Mouse (Mus musculus): ENCODE measurements around the gene Mpi. TPM values are rescaled to one million over a fixed set of nuclear protein-coding genes. Genes with fewer than 3 reads are reported as not detected.
A peak's percentile ranks its signal among the peaks of the same experiment; 100 is the strongest.

Gene Mpi
- total and polyA plus RNA-seq, 2 experiments = 8.9 to 14.5 TPM

DNA sequence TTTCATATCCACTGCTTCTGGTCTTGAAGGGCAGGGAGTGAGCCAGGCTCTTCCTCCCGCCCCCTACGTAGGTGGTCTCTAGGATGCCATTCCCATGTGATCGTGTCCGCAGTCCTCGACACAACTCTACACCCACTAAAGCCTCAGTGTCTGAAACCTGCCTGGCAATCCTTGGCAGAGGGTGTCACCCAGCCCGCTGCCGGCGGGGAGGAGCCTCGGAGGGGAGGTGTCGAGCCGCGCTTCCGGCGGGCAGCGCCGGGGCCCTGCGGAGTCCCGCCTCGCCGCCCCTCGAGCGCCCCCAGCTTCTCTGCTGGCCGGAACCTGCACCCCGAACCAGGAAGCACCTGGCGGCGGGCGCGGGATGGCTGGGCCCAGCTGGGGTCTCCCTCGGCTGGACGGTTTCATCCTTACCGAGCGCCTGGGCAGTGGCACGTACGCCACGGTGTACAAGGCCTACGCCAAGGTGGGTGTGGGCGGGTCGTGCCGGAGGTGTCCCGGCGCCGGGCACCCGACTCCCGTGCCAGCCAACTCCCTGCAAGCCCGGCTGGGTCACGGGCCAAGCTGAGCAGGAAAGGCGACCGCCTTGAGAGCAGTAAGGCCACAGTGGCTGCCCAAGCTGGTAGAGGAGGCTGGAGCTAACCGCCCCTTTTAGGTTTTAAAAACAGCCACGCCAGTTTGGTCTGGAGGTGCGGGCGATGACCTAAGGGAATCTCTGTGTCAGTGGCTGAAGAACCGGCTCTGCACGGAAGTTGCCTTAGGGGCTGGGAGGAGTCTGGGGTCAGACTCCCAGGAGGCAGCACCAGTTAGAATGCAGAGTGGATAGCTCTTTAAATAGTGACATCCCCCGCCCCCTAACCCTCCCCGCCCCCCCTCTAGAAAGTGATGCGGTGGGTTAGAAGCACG lies 36.9 kb upstream of the Mpi start, which contains the start of gene Ulk3:
TSS of gene Ulk3 (plus strand) at position 229 of the 903 bp plus-strand sequence.
- Histone ChIP-seq H3K27me3 (ENCODE audit: control insufficient read depth, insufficient read depth, low read length) (no peaks in the 10 kb centered on the region), H3K27ac (replicated peaks; ENCODE audit: insufficient read depth, low read depth, low read length) (peak within 1 kb of the TSS; percentile 77), H3K9ac (ENCODE audit: low read depth, low read length) (peak within 1 kb of the TSS; percentile 85), H3K36me3 (ENCODE audit: control insufficient read depth, insufficient read depth, low read length) (no peaks in the 10 kb centered on the region), H3K4me3 (ENCODE audit: insufficient read depth, low read depth, low read length) (peak within 1 kb of the TSS; percentile 85), H3K4me1 (ENCODE audit: control insufficient read depth, insufficient read depth, low read length) (peaks cover 8% of the 10 kb centered on the region), H3K79me2 (ENCODE audit: control insufficient read depth, insufficient read depth, low read length) (no peaks in the 10 kb centered on the region)
- DNase-seq (ENCODE audit: extremely low read depth, low read depth, low spot score) = peak; percentile 69
- peak; percentile 38; the same call in 1 of the 2 replicates for TF ChIP-seq POLR2A (IDR thresholded peaks at IDR 0.05; ENCODE audit: extremely low read depth, insufficient read depth, low read length)
- TF ChIP-seq CTCF (IDR thresholded peaks at IDR 0.05; ENCODE audit: low read depth, low read length) = peak; percentile 15; the same call in 1 of the 2 replicates
- under 1% methylated on average over 58 of the region's 58 CpGs for WGBS

GRCm38 (mm10) chr9:57584991-57585390 lies 32.4 kb upstream of the Mpi start:
- TF ChIP-seq CTCF (IDR thresholded peaks at IDR 0.05; ENCODE audit: low read depth, low read length) = no peak
- TF ChIP-seq POLR2A (IDR thresholded peaks at IDR 0.05; ENCODE audit: extremely low read depth, insufficient read depth, low read length) = no peak
- H3K27me3 ChIP-seq (ENCODE audit: control insufficient read depth, insufficient read depth, low read length) = no peaks in the 10 kb centered on the region
- 80% methylated on average over 3 of the region's 3 CpGs for WGBS

DNA sequence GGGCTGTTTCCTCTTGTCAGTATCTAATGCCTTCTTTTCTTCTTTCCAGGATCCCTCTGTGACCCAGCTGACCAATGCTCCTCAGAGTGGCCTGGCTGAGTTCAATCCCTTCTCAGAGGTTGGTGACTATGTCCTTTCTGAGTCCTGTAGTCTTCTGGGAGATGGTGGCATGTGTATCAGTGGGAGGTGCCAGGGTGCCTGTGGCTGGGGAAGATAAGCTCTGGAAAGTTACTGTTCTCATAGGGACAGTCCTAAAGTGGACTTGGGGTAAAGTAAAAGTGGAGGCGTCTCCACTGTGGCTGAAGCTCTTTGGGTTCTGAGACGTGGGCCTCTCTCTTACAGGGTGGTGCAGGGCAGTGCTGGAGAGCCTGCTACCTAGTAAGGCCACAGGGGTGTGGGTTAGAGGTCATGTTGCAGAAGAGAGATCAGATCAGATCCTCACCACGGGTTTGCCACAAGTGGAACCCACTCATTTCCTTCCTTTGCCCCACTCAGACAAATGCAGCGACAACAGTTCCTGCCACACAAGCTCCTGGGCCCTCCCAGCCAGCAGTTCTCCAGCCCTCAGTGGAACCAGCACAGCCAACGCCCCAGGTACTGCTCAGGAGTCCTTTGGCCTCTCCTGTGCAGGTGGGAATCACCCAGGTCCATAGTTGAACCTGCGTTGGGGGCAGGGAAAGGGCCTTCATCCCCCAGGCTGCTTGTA lies 24.7 kb upstream of the Mpi start:
- Histone ChIP-seq H3K79me2 (ENCODE audit: control insufficient read depth, insufficient read depth, low read length) (no peaks in the 10 kb centered on the region; the same call in 1 of the 2 replicates), H3K4me3 (ENCODE audit: insufficient read depth, low read depth, low read length) (no peak overlapping the region), H3K36me3 (ENCODE audit: control insufficient read depth, insufficient read depth, low read length) (peaks cover 15% of the 10 kb centered on the region; the same call in 1 of the 2 replicates), H3K27me3 (ENCODE audit: control insufficient read depth, insufficient read depth, low read length) (no peaks in the 10 kb centered on the region), H3K9ac (ENCODE audit: low read depth, low read length) (no peak overlapping the region), H3K4me1 (ENCODE audit: control insufficient read depth, insufficient read depth, low read length) (no peaks in the 10 kb centered on the region), H3K27ac (replicated peaks; ENCODE audit: insufficient read depth, low read depth, low read length) (no peak overlapping the region)
- TF ChIP-seq CTCF (IDR thresholded peaks at IDR 0.05; ENCODE audit: low read depth, low read length) = no peak
- no peak for TF ChIP-seq POLR2A (IDR thresholded peaks at IDR 0.05; ENCODE audit: extremely low read depth, insufficient read depth, low read length)
- DNase-seq (ENCODE audit: extremely low read depth, low read depth, low spot score) = no peak
- WGBS = 80% methylated on average over 6 of the region's 6 CpGs

More at GRCm38 (mm10) chr9:57584991-57585390, 32.4 kb upstream of the Mpi start:
- H3K36me3 ChIP-seq (ENCODE audit: control insufficient read depth, insufficient read depth, low read length) = peaks cover 26% of the 10 kb centered on the region; the same call in 1 of the 2 replicates
- H3K4me1 ChIP-seq (ENCODE audit: control insufficient read depth, insufficient read depth, low read length) = peaks cover 4% of the 10 kb centered on the region
- no peak overlapping the region for H3K9ac ChIP-seq (ENCODE audit: low read depth, low read length)
- no peak for DNase-seq (ENCODE audit: extremely low read depth, low read depth, low spot score)
- H3K79me2 ChIP-seq (ENCODE audit: control insufficient read depth, insufficient read depth, low read length) = no peaks in the 10 kb centered on the region
- H3K4me3 ChIP-seq (ENCODE audit: insufficient read depth, low read depth, low read length) = no peak overlapping the region
- no peak overlapping the region for H3K27ac ChIP-seq (replicated peaks; ENCODE audit: insufficient read depth, low read depth, low read length)

DNA sequence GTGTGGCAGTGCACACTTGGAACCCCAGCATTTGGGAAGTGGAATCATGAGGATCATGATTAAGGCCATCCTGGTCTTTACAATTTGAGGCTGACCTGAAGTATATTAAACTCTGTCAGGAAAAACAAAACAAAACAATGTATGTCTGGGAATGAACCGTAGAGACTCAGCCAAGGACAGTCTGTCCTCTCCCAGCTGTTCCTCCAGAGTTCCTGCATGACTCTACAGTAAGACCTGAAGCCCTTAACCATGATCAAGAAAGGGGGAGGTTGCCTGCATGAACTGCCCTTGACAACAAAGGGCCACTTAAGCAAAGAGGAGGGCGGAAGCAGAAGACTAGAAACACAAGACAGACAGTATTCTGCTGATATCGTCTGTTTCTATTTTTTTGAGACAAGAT lies 23.0 kb upstream of the Mpi start:
- H3K27me3 ChIP-seq (ENCODE audit: control insufficient read depth, insufficient read depth, low read length) = no peaks in the 10 kb centered on the region
- 81% methylated on average over 3 of the region's 3 CpGs for WGBS
- no peaks in the 10 kb centered on the region; the same call in 1 of the 2 replicates for H3K79me2 ChIP-seq (ENCODE audit: control insufficient read depth, insufficient read depth, low read length)

DNA sequence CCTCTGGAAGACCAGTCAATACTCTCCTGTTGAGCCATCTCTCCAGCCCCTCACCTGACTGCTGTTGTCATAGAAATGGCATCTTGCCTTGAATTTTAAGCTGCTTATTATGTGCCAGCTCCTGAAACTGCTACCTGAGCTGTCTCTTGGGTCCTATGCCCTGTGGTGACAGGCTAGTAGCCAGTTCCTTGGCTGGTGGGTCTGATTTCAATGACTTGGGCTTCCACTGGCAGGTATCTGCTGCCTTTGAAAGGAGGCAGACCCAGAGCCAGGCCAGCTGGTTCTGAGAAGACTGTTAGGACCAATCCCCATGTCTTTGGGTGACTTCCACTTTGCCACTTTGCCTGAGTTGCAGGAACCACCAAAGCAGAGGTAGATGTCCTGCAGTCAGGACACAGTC lies 21.8 kb upstream of the Mpi start:
- no peaks in the 10 kb centered on the region for H3K27me3 ChIP-seq (ENCODE audit: control insufficient read depth, insufficient read depth, low read length)
- TF ChIP-seq CTCF (IDR thresholded peaks at IDR 0.05; ENCODE audit: low read depth, low read length) = no peak
- TF ChIP-seq POLR2A (IDR thresholded peaks at IDR 0.05; ENCODE audit: extremely low read depth, insufficient read depth, low read length) = no peak
- no peak overlapping the region for H3K9ac ChIP-seq (ENCODE audit: low read depth, low read length)
- peaks cover 4% of the 10 kb centered on the region; the same call in 1 of the 2 replicates for H3K79me2 ChIP-seq (ENCODE audit: control insufficient read depth, insufficient read depth, low read length)
- no peak for DNase-seq (ENCODE audit: extremely low read depth, low read depth, low spot score)
- no peak overlapping the region for H3K27ac ChIP-seq (replicated peaks; ENCODE audit: insufficient read depth, low read depth, low read length)
- no peak overlapping the region for H3K4me3 ChIP-seq (ENCODE audit: insufficient read depth, low read depth, low read length)
- no peaks in the 10 kb centered on the region for H3K4me1 ChIP-seq (ENCODE audit: control insufficient read depth, insufficient read depth, low read length)
- H3K36me3 ChIP-seq (ENCODE audit: control insufficient read depth, insufficient read depth, low read length) = peaks cover 7% of the 10 kb centered on the region; the same call in 1 of the 2 replicates

More for the DNA sequence above, 23.0 kb upstream of the Mpi start:
- DNase-seq (ENCODE audit: extremely low read depth, low read depth, low spot score) = no peak
- no peaks in the 10 kb centered on the region for H3K4me1 ChIP-seq (ENCODE audit: control insufficient read depth, insufficient read depth, low read length)
- no peak overlapping the region for H3K9ac ChIP-seq (ENCODE audit: low read depth, low read length)
- TF ChIP-seq POLR2A (IDR thresholded peaks at IDR 0.05; ENCODE audit: extremely low read depth, insufficient read depth, low read length) (no peak), CTCF (IDR thresholded peaks at IDR 0.05; ENCODE audit: low read depth, low read length) (no peak)
- H3K27ac ChIP-seq (replicated peaks; ENCODE audit: insufficient read depth, low read depth, low read length) = no peak overlapping the region
- no peak overlapping the region for H3K4me3 ChIP-seq (ENCODE audit: insufficient read depth, low read depth, low read length)
- H3K36me3 ChIP-seq (ENCODE audit: control insufficient read depth, insufficient read depth, low read length) = peaks cover 5% of the 10 kb centered on the region; the same call in 1 of the 2 replicates

Data from liver, adult 2 months (tissue).